In genomic region chr10:119556346-119556745, GRCm38 (mm10) we compare ENCODE assay signal across 18 mouse cellular contexts.
DNase-seq lines count a peak whose midpoint lies in the region; ATAC-seq and TF ChIP-seq lines count a peak whose summit lies in the region.
"Had no signal": no experiment of that assay in that cellular context is flagged by ENCODE, and none has a peak within 500 bp of the region (broad histone marks: within the 10 kb centered on the region; RNA-seq: fewer than 3 reads in every experiment).

No protein-coding gene starts in this region.

- H3K36me3 ChIP-seq in midbrain, postnatal 0 days (ENCODE audit: insufficient read depth, low read length) = no peaks in the 10 kb centered on the region
- H3K36me3 ChIP-seq in forebrain, embryonic 15.5 days = no peaks in the 10 kb centered on the region
- H3K36me3 ChIP-seq: heart, embryonic 15.5 days had no signal

- H3K4me2 ChIP-seq in midbrain, postnatal 0 days (ENCODE audit: low read depth, low read length, poor library complexity, severe bottlenecking) = no peak overlapping the region
- no peak overlapping the region for H3K4me2 ChIP-seq in forebrain, embryonic 15.5 days (replicated peaks)
- H3K4me2 ChIP-seq: heart, embryonic 11.5 days; heart, embryonic 15.5 days; hindbrain, embryonic 14.5 days had no signal

- H3K9me3 ChIP-seq in midbrain, postnatal 0 days (ENCODE audit: low read length) = no peaks in the 10 kb centered on the region
- no peaks in the 10 kb centered on the region for H3K9me3 ChIP-seq in forebrain, embryonic 15.5 days
- H3K9me3 ChIP-seq: heart, embryonic 15.5 days had no signal

- intact Hi-C loops in left cerebral cortex, postnatal 4 days (cut with DNase I) = no loop called here
- intact Hi-C loops in left cerebral cortex, postnatal 25 days (cut with DNase I) = no loop called here

- no peak for TF ChIP-seq CTCF in brain, embryonic 14.5 days (IDR thresholded peaks at IDR 0.05; ENCODE audit: borderline replicate concordance, extremely low read depth, insufficient read depth, insufficient read length)
- TF ChIP-seq CTCF in midbrain, postnatal 0 days (IDR thresholded peaks at IDR 0.05) = no peak

- H3K27me3 ChIP-seq in midbrain, postnatal 0 days (ENCODE audit: insufficient read depth, low read length) = no peaks in the 10 kb centered on the region
- H3K27me3 ChIP-seq in forebrain, embryonic 15.5 days = no peaks in the 10 kb centered on the region
- H3K27me3 ChIP-seq: heart, embryonic 15.5 days had no signal

- no peak overlapping the region for H3K27ac ChIP-seq in midbrain, postnatal 0 days (ENCODE audit: low read depth, low read length)
- no peak overlapping the region for H3K27ac ChIP-seq in forebrain, embryonic 15.5 days (replicated peaks)
- H3K27ac ChIP-seq: heart, embryonic 15.5 days; hindbrain, embryonic 14.5 days had no signal

- no peak overlapping the region for H3K9ac ChIP-seq in midbrain, postnatal 0 days (replicated peaks; ENCODE audit: low read length, poor library complexity, severe bottlenecking)
- H3K9ac ChIP-seq in forebrain, embryonic 15.5 days (replicated peaks) = no peak overlapping the region
- H3K9ac ChIP-seq: forebrain, postnatal 0 days; heart, embryonic 15.5 days; hindbrain, embryonic 14.5 days had no signal

- H3K4me3 ChIP-seq in midbrain, postnatal 0 days (ENCODE audit: low read depth, low read length) = no peak overlapping the region
- no peak overlapping the region for H3K4me3 ChIP-seq in forebrain, embryonic 15.5 days
- H3K4me3 ChIP-seq: heart, embryonic 15.5 days had no signal

- ATAC-seq in frontal cortex, adult (ENCODE audit: low TSS enrichment) = peak; percentile 31
- no peak for ATAC-seq in midbrain, postnatal 0 days (ENCODE audit: low FRiP score)
- no peak for ATAC-seq in forebrain, embryonic 15.5 days (replicated peaks)
- ATAC-seq: forebrain, postnatal 0 days; intestine, embryonic 16.5 days had no signal

- 35% methylated on average over 7 of the region's 7 CpGs for WGBS in midbrain, postnatal 0 days
- WGBS in forebrain, embryonic 15.5 days = 84% methylated on average over 7 of the region's 7 CpGs

- no peak for TF ChIP-seq POLR2A in brain, embryonic 14.5 days (IDR thresholded peaks at IDR 0.05; ENCODE audit: borderline replicate concordance, extremely low read depth, insufficient read depth, insufficient read length, poor library complexity, severe bottlenecking)

- no peaks in the 10 kb centered on the region for H3K4me1 ChIP-seq in midbrain, postnatal 0 days (ENCODE audit: insufficient read depth, low read length)
- no peaks in the 10 kb centered on the region for H3K4me1 ChIP-seq in forebrain, embryonic 15.5 days
- H3K4me1 ChIP-seq: heart, embryonic 15.5 days had no signal

- no peak for DNase-seq in frontal cortex, postnatal 10 days (ENCODE audit: low spot score in 2 of 2)
- DNase-seq in left cerebral cortex, postnatal 4 days = peak; percentile 11
- no peak for DNase-seq in left cerebral cortex, postnatal 25 days (ENCODE audit: low spot score in 2 of 2)
- DNase-seq in brain, embryonic 14.5 days (ENCODE audit: low read depth) = peak; percentile 25
- DNase-seq in midbrain, postnatal 0 days (ENCODE audit: low spot score) = peak; percentile 27
- DNase-seq: adrenal gland, adult 2 months; adrenal gland, postnatal 25 days; cerebellum, adult 9-10 months; forebrain, postnatal 0 days; gastrocnemius, postnatal 36 days; heart, adult 18-20 months; heart, postnatal 14 days had no signal

Comparison
In these comparisons a context has a peak if more than half of its experiments do, and no peak if none do; other contexts are left out.
1. DNase-seq: peak in left cerebral cortex, postnatal 4 days (single experiment), brain, embryonic 14.5 days (single experiment) and midbrain, postnatal 0 days (single experiment); none in frontal cortex, postnatal 10 days (0 of 2) and left cerebral cortex, postnatal 25 days (0 of 2).